Mouse (Mus musculus): ENCODE data around the gene Rcc1.

Gene Rcc1

DNA sequence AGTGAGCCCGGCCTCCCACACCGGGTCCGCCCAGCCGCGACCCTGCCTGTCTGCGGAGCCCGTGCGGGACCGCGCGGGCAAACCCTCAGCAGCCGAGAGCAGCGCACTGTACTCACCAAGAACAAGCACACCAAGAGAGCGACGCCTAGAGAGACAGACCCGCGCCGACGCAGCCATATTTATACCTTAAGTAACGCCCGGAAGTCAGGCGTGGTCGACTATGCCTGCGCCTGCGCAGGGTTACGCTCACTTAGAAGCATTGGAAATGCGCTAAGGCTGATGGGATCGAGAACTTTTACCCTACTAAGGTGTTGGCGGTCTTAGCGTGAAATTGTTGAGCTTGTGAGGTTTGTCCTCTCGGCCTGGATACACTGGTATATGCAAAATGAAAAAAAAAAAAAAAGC lies at the start of gene Rcc1:
TSS of gene Rcc1 (minus strand) at position 125 of the 405 bp plus-strand sequence.
- DNase-seq (ENCODE audit: low spot score): peak; percentile 88

DNA sequence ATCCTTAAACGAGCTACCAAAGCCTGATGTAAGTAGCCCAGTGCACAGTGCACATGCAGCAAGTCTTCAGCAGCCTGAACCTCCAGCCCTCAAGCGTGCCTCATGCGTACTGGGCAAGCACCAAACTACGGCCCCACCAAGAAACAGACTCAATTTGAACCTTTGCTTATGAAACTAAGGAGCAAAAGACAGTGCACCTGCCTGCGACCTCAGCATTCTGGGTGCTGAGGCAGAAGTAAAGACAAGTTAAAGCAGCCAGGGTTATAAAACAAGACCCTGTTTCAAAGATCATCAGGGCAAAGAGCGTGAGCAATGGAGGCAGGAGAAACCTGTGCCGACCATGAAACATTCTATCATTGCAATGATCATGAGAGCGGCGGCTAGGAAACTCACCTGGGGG lies 47.6 kb upstream of the Rcc1 start:
- no peak for DNase-seq (ENCODE audit: low spot score)

DNA sequence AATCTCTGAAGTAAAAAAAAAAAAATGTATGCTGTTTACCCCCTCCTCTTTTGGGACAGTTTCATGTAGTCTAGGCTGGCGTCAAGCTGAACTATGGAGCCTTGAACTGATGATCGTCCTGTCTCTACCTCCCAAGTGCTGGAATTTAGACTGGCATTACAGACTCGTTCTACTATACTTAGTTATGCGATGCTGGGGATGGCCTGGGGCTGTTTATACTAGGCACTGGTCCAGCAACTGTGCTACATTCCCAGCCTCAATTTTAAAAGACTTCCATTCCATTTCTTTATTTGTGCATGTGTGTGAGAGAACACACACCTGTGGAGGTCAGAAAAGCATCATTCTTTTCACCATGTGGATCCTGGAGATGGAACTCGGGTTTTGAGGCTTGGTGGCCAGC lies 45.5 kb upstream of the Rcc1 start:
- DNase-seq (ENCODE audit: low spot score): no peak

DNA sequence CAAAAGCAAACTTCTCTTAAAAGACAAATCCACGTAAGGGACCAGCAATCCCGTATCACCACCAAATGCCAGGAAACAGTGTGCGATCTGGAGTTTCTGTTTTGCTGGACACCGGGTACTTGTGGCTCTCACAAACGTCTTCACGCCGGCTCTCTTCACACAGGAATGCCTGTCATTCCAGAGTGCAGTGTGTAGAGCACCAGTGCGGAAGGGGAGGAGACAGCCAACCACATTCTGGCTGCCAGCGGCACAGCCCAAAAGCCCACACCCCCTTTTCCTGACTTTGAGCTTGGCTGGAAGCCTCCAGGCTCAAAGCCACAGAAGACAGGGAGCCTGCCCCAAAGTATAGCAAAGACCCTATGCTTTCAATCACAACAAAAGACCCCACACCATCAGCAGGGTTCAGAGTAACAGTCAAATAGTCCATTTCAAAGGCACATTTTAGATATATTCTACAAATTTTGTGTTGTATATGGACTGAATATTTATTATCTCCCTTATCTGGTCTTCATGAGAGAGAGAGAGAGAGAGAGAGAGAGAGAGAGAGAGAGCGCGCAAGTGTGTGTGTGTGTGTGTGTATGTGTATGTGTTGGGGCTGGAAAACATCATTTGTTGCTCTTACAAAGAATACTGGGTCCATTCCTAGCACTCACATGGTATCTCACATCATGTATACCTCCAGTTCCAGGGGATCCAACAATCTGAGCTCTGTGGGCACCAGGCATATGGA lies 44.8 kb upstream of the Rcc1 start:
- peak; percentile 44 for DNase-seq (ENCODE audit: low spot score)

DNA sequence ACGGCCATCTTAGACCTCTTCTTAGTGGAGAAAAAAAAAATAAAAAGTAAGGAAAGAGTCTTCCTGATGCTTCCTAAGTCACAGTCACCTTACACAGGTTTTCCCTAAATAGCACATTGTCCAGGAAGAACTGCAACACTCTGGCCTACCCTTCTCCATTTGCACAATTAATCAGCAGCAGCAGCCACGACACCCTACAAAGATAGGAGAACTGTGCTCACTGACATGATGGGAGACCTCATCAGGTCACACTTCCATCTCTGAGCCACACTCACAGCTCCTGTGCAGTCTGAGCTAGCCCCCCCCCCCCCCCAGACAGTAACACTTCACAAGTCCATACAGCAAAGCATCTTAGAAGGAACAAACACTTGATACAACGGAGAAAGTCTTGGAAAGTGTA lies 43.7 kb upstream of the Rcc1 start:
- DNase-seq (ENCODE audit: low spot score): no peak

DNA sequence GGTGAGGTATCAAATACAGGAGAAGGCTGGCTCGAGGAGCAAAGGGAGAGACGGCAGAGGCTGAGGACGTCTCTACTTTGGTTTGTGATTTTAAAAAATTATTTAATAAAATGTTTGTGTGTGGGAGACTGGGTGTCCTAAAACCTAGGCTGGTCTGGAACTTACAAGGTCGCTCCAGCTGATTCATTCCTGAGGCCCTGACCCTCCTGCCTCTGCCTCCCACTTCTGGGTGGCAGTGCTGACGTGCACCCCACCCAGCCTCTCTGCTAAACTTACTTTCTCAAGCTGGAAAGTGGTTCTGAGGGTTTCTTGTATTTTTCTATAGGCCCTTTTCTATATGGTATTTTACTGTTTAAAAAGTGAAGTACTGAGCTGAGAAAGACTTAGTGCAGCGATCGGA lies 42.8 kb upstream of the Rcc1 start:
- DNase-seq (ENCODE audit: low spot score): no peak

DNA sequence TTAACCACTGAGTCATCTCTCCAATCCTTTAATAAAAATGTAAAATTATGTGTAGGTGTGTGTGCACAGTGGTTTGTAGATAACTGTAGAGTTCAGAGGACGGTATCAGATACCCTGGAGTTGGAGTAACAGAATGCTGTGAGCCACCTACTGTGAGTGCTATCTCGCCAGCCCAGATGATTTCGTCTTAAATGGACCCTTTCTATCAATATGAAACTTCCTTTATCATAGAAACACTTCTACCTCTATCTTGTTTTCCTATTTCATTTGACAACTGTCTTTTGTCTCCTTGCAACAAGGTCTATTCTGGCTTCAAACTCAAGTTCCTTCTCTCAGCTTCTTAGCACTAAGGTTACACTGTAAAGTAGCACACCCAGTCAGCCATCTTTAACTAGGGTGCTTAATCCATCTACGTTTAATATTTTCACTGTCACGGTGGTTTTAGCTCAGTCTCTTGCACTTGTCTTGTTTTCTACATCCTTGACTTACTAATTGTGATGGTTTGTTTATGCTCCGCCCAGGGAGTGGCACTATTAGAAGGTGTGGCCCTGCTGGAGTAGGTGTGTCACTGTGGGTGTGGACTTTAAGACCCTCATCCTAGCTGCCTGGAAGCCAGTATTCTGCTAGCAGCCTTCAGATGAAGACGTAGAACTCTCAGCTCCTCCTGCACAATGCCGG lies 37.8 kb upstream of the Rcc1 start:
- no peak for DNase-seq (ENCODE audit: low spot score)

DNA sequence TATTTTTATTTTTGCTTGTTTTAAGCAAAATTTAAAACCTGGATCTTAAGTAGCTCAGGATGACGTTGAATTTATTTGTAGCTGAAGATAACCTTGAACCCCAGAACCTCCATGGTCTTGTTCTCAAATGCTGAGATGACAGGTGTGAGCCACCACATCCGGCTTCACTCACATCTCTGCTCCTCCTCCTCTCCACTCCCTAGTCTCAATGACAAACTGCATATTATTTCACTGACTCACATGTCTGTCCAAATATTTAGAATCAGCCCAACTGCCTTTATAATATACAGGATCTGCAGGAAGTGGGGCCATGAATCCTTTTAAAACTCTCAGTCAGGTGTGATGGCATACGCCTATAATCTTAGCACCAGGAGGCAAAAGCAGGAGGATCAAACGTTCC lies 35.9 kb upstream of the Rcc1 start:
- DNase-seq (ENCODE audit: low spot score): no peak

DNA sequence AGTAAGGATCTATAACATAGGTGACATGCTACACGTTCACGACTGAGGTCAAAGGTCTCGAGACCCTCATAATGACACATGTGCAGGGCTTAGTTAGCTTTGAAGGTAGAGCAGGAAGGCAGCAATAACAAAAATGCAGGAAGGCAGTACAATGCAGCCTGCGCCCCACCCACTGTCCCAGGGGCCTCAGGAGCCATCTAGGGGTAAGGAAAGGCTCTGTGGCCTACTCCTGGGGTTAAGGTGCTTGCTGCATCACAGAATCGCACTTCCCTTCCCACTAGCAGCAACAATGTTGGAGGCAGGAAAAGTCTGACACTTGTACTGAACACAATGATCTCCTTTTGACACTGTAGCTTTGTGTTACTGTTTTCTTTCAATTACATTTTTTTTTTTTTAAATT lies 34.2 kb upstream of the Rcc1 start:
- DNase-seq (ENCODE audit: low spot score): no peak

DNA sequence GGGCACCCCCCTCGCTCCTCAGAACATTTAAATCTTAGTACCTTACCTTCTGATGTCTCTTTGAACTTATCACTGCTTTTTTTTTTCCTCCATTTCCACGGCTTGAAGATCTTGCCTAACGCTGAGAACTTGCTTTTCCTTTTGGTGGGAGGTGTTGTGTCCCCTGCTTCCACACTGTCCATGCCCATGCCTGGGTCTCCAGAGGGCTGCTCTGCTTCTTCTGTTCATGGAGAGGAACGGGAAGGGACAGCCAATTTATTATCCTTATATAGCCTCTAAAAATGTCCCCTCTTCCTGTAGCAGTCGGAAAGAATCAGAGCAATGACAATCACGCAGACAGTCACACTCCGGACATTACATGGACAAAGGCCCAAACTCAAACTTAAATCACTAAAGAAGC lies 33.4 kb upstream of the Rcc1 start:
- DNase-seq (ENCODE audit: low spot score): no peak

DNA sequence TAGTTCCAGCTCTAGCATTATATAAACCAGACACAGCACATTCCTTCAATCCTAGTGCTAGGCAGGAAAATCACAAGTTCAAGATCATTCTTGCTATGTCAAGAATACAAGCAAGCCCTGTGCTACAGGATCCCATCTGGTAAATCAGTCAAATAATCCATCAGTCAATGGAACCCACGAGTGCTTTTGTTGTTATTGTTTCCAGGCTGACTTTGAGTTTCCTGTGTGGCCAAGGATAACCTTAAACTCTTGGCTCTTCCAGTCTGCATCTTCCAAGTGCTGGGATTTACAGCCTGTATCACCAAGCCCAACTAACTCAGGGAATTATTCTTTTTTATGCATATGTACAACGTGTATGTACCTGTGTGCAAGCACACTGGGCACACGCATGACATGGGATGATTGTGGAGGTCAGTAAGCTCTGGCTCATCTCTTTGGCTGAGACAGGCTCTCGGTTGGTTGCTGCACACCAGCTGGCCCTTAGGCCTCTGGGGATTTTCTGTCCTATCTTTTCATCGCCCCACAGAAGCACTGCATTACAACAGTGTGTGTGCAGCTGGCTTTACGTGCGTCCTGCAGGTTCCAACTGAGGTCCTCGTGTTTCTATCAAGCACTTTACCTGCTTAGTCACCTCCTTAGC lies 32.5 kb upstream of the Rcc1 start:
- DNase-seq (ENCODE audit: low spot score): no peak

DNA sequence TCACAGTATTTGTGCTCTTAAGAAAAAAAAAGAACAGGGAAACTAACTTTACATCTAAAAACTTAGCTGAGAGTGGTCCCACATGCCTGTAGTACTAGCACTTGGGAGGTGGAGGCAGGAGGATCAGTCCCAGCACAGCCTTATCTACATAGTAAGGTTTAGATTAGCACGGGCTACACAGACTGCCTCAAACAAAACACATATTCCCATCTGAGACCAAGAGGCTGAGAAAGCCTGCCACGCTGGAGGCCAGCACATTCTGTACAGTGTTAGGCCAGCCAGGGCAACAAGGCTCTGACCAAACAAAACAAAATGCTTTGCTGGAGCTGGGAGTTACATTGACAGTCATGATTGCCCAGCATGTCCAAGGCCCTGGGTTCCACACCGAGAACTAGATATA lies 30.1 kb upstream of the Rcc1 start:
- no peak for DNase-seq (ENCODE audit: low spot score)

DNA sequence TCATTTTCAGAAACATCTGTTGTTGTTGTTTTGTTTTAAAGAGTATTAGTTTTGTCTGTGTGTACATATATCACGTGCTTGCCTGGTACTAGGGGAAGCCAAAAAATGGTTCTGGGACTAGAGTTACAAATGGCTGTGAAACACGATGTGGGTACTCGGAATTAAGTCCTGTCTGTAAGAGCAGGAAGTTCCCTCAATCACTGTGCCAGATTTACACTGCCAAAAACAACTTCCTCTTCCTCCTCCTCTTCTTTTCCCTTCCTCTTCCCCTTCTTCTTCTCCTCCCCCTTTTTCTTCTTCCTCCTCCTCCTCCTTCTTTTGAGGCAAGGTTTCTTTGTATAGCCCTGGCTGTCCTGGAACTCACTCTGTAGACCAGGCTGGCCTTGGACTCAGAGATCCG lies 28.9 kb upstream of the Rcc1 start:
- DNase-seq (ENCODE audit: low spot score): no peak

DNA sequence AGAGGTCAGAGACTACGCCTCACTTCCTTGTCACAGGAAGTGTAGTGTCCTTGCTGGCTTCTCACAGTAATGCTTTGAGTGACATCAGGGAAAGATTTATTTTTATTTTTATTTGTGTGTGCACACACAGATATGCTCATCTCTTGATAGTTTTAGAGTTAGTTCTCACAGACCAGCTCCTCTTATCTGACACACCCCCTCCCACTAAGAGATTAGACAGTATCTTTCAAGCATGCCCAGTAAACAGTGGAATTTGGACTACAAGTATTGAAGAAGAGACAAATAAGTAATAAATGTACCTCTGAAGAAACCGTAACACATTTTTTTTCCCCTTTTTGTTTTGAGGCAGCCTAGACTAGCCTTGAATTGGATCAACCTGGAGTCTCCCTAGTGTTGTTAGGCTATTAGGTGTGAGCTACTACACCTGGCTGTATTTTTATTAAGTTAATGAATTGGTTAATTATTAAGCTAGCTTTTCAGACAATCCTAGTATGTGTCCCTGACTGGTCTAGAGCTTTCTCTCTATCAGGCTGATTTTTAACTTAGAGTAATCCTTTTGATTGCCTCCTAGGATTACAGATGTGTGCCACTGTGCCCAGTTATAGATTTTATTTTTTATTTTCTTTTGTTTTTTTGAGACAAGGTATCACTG lies 27.7 kb upstream of the Rcc1 start:
- no peak for DNase-seq (ENCODE audit: low spot score)

DNA sequence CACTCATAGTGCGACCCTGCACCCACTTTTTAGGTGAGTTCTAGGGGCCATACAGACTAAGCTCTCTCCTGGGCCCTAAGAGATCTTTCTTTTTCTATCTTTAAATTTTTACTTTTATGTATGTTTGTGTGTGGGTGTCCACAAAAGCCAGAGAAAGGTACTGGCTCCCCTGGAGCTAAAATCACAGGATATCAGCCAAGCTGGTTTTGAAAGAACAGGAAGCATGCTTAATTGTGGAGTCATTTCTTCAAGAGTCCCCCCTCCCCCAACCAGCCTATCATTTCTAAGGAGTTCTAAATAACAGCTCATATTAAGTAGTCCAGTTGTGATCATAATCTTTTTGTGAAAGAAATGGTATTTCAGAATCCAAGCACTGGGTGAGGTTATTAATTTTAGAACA lies 20.4 kb upstream of the Rcc1 start:
- no peak for DNase-seq (ENCODE audit: low spot score)

DNA sequence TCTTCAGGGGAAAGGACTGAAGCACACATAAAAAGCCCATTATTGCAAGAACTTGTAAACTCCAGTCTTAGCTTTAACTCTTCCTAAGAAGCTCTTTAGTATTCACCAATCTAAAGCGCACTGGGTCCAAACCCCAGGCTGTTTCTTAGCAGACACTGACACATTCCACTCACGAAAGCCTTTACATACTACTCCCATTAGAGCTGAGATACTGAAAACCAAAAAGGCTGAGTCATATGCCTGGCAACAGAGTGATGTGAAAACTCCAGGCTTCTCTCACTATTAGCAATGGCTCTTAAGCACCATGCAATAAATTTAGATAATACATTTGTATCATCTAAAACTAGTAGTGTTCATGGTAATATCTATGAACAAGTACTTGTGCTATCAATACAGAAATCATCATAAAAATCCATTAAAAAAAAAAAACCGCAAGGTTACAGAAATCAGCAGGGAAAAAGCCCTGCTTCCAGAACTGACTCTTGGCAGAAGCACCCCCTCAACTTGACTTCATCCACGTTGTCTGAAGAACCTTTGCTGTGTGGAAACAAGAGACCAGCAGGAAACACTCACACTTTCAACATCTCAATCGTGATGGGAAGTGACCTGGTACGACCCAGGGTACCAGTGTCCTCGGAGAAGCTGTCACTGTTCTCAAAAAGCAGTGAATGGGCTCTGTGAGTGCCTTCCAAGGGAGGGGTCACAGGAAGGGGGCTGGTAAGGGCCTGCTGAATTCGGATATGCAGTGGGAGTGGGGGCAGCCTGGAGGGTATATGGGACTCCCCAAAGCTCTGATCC lies 16.7 kb upstream of the Rcc1 start:
- DNase-seq (ENCODE audit: low spot score): no peak

DNA sequence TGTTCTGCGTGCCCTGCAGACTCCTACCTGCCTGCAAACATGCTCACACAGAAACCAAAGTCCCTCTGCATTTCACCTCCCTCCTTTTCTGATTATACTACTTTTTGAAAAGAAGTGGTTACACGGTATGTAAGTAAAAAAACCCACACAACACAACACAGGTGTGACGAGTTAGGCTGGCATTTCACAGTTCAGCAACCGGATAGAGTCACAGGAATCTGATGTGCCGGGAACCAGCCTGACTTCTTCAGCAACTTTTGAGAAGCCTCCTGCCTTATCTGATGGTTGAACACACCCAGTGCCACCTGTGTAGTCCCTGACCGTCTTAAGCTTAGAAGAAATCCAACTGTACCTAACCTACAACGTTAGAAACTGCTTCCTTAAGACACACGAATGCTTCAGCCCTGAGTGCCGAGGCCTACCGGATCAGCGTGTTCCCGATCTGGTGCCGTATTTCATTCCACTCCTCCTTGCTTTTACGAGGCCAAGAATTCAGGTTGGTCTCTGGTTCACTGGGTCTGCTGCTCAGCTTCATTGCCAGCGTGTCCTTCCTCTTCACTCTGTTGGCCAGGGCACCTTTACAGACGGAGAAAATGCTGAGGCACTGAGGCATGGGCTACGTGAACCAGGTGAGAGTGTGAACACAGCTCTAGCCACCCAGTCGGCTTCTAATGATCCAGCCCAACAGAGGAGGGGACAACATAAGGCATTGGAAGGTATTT lies 14.2 kb upstream of the Rcc1 start:
- no peak for DNase-seq (ENCODE audit: low spot score)

DNA sequence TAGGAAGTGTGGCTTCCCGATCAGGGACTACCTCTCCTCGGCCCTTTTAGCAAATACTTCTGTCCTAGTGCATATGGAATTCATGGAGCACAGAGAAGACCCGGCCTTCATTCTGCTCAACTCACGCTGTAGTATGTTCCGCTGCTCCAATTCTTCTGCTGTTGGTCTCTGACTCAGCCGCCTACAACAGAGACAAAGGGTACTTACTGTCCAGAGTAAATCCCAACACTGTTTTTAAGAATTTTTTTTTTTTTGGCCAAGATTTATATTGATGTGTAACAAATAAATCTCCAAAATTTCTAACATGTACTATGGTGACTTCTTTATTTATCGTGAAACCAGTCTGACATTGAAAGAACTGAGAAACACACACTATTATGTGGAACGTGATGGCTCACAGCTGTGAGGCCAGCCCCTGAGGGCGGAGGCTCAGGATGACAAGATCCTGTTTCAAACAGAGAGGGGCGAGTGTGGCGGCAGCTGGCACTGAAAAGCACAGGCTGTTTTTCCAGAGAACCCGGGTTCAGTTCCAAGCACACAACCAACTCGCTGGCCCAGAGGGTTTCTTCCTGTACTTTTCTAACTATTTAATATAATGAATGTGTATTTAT lies 12.2 kb upstream of the Rcc1 start:
- no peak for DNase-seq (ENCODE audit: low spot score)

DNA sequence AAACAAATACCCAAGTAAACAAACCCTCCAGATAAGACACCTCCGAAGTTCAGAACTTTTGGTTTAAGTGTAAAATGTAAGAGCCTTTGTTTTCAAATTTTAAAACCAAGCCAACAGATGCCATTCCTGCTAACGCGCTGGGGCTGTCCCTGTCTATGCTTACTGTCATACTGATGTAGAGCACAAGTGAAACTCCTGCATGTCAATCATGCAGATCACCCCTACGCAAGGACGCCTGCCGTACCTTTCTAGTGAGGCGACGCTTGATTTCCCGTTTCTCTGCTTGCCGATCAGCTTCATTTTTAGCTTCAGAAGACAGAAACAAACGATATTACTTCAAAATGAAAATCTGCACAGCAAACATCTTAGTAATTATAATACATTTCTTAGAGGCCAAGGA lies 10.1 kb upstream of the Rcc1 start:
- DNase-seq (ENCODE audit: low spot score): no peak

DNA sequence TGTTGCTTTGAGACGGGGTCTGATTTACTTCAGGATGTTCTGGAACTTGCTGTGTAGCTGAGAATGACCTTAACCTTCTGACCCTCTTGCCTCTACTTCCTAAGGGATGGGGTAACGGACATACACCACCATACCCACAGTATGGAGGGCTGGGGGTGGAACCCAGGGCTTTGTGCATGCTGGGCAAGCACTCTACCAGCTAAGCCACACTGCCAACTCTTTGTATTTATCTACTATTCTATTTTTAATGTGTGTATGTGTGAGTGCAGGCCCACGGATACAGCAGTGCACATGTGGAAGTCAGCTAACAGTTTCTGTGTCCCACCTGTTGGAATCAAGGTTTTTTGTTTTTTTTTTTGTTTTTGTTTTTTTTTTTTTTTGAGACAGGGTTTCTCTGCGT lies 6.1 kb upstream of the Rcc1 start:
- no peak for DNase-seq (ENCODE audit: low spot score)

DNA sequence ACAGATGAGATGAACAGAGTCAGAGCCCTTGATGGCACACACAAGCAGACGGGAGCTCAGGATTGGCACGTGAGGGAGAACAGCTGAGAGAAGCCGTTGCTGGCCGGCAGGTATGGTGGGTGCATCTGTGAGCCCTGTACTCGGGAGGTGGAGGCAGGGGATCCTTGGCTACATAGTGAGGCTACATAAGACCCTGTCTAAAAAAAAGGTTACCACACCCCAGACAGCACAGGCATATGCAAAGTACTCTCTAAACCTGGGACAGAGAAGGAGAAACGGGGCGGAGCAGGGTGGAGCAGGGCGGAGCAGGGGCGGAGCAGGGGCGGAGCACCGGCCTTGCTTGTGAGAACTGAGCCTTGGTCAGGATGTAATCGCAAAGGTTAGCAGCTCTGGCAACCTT lies 2.8 kb upstream of the Rcc1 start:
- DNase-seq (ENCODE audit: low spot score): no peak

All from spleen, adult 12 weeks (tissue).